16 mouse cellular contexts compared by ENCODE assay signal in genomic region chr2:54086254-54086653, GRCm38 (mm10). TPM values are rescaled to one million over a fixed set of nuclear protein-coding genes. Genes with fewer than 3 reads are reported as not detected.
A peak's percentile ranks its signal among the peaks of the same experiment; 100 is the strongest.
DNase-seq lines count a peak whose midpoint lies in the region; ATAC-seq lines count a peak whose summit lies in the region.
"Had no signal": no experiment of that assay in that cellular context is flagged by ENCODE, and none has a peak within 500 bp of the region (broad histone marks: within the 10 kb centered on the region; RNA-seq: fewer than 3 reads in every experiment).

No protein-coding gene starts in this region.

- peak overlapping the region; percentile 86 for H3K4me2 ChIP-seq in kidney, embryonic 15.5 days

- no peak overlapping the region for H3K4me3 ChIP-seq in kidney, embryonic 15.5 days (replicated peaks)
- H3K4me3 ChIP-seq: heart, embryonic 15.5 days; hindbrain, embryonic 15.5 days had no signal

- H3K36me3 ChIP-seq in kidney, embryonic 15.5 days = no peaks in the 10 kb centered on the region
- H3K36me3 ChIP-seq: heart, embryonic 15.5 days; hindbrain, embryonic 15.5 days had no signal

- no peak overlapping the region for H3K9ac ChIP-seq in kidney, embryonic 15.5 days
- H3K9ac ChIP-seq: forebrain, postnatal 0 days; heart, embryonic 15.5 days; hindbrain, embryonic 15.5 days had no signal

- H3K4me1 ChIP-seq in kidney, embryonic 15.5 days = peaks cover 21% of the 10 kb centered on the region

- DNase-seq in kidney, postnatal 14 days = no peak
- peak; percentile 51 for DNase-seq in NIH3T3 (ENCODE audit: low read depth)
- DNase-seq in layer of hippocampus, adult 18-20 months (ENCODE audit: low spot score in 2 of 2) = peak; percentile 48 to 60
- peak; percentile 43 to 55 for DNase-seq in right cerebral cortex, postnatal 10 days (ENCODE audit: low spot score in 2 of 2)
- no peak for DNase-seq in heart, postnatal 36 days
- no peak for DNase-seq in thymus, postnatal 4 days
- DNase-seq: forebrain, postnatal 0 days; kidney, adult 18-20 months; liver; lung, adult 2 months; midbrain, embryonic 14.5 days had no signal

- H3K27ac ChIP-seq in kidney, embryonic 15.5 days = no peak overlapping the region
- H3K27ac ChIP-seq: heart, embryonic 15.5 days; hindbrain, embryonic 15.5 days; macrophage had no signal

- 52% methylated on average over 4 of the region's 4 CpGs for WGBS in kidney, embryonic 15.5 days

- no peak for ATAC-seq in kidney, embryonic 15.5 days (replicated peaks; ENCODE audit: low FRiP score)

- H3K27me3 ChIP-seq in kidney, embryonic 15.5 days = peaks cover 32% of the 10 kb centered on the region

- H3K9me3 ChIP-seq in kidney, embryonic 15.5 days (replicated peaks) = no peaks in the 10 kb centered on the region
- H3K9me3 ChIP-seq: heart, embryonic 15.5 days; hindbrain, embryonic 15.5 days had no signal

- intact Hi-C loops in heart, postnatal 36 days (cut with DNase I) = loop anchor here (5.0 to 10.0 kb wide), 3 partner anchors 494 to 881 kb away; no protein-coding TSS in a partner anchor

RNA-seq across cellular contexts. Expression of gene Rprm, which starts 0.9 kb away (rescaled TPM):
- 83.7 and 90.0 TPM in 2 replicates for polyA plus RNA-seq in kidney, embryonic 15.5 days (2015; fragmentation: Nextera tagmentation; extraction: Ambion mirVana)
- 10 to 100 TPM; 50.7 to 64.0 TPM for total RNA-seq in layer of hippocampus, adult 18-20 months (2021)
- not detected for total RNA-seq in heart, postnatal 36 days (2021)
- total RNA-seq: common myeloid progenitor, adult 5-6 weeks had no signal
- polyA plus RNA-seq: macrophage had no signal

Comparison
In these comparisons a context has a peak if more than half of its experiments do, and no peak if none do; other contexts are left out.
1. DNase-seq: peak in NIH3T3 (single experiment), layer of hippocampus, adult 18-20 months (2 of 2) and right cerebral cortex, postnatal 10 days (2 of 2); none in kidney, postnatal 14 days (single experiment), heart, postnatal 36 days (0 of 2) and thymus, postnatal 4 days (single experiment).
2. RNA of gene Rprm, which starts 0.9 kb away (total RNA-seq): 50.7 to 64.0 TPM in layer of hippocampus, adult 18-20 months; not detected in heart, postnatal 36 days; every median in the first group is over 10 times any median in the second.